Mouse (Mus musculus) midbrain, postnatal 0 days (tissue): ENCODE data around the gene Tbca. TPM values are rescaled to one million over a fixed set of nuclear protein-coding genes. Genes with fewer than 3 reads are reported as not detected.

Experiments used
- ATAC-seq: fragments of 200-750 bp; cut with Nextera tagmentation; 2 replicates; pipeline ENCODE4 v1.8.0; 2017; ENCODE audit warnings: moderate number of reproducible peaks, mild to moderate bottlenecking, moderate TSS enrichment, moderate library complexity; ENCODE audit not compliant: low FRiP score
- DNase-seq: peaks from one replicate; pipeline ENCODE4 v3.0.0-alpha.2; 2015; ENCODE audit warnings: low spot score
- H3K27ac ChIP-seq: fragments of 300-500 bp; sonication (generic); 2 replicates; pipeline ENCODE4 v1.5.1; 2014; ENCODE audit warnings: low read depth, mild to moderate bottlenecking, low read length, mixed read lengths
- H3K27me3 ChIP-seq: fragments of 300-500 bp; sonication (generic); 2 replicates; pipeline ENCODE4 v1.6.1; 2014; ENCODE audit warnings: low read length, control low read depth, mixed read lengths; ENCODE audit not compliant: insufficient read depth
- H3K36me3 ChIP-seq: fragments of 300-500 bp; sonication (generic); 2 replicates; pipeline ENCODE4 v1.6.1; 2014; ENCODE audit warnings: low read length, control low read depth, mixed read lengths; ENCODE audit not compliant: insufficient read depth
- H3K4me1 ChIP-seq: fragments of 300-500 bp; sonication (generic); 2 replicates; pipeline ENCODE4 v1.6.1; 2014; ENCODE audit warnings: mild to moderate bottlenecking, control low read depth, antibody characterized with exemption, low read length, mixed read lengths; ENCODE audit not compliant: insufficient read depth
- H3K4me2 ChIP-seq: fragments of 300-500 bp; sonication (generic); 2 replicates; pipeline ENCODE4 v1.6.1; 2014; ENCODE audit warnings: low read depth, mild to moderate bottlenecking, low read length, mixed read lengths; ENCODE audit not compliant: poor library complexity, severe bottlenecking
- H3K4me3 ChIP-seq: fragments of 300-500 bp; sonication (generic); 2 replicates; pipeline ENCODE4 v1.5.1; 2014; ENCODE audit warnings: low read depth, mild to moderate bottlenecking, low read length, moderate library complexity
- H3K9ac ChIP-seq: fragments of 300-500 bp; sonication (generic); replicated peaks from 2 replicates; pipeline ENCODE4 v1.6.1; 2014; ENCODE audit warnings: mild to moderate bottlenecking, low read length, moderate library complexity, mixed read lengths; ENCODE audit not compliant: poor library complexity, severe bottlenecking
- H3K9me3 ChIP-seq: fragments of 300-500 bp; sonication (generic); 2 replicates; pipeline ENCODE4 v1.6.1; 2016; ENCODE audit warnings: low read length, control low read depth
- CTCF ChIP-seq: IDR thresholded peaks from 2 replicates; pipeline ENCODE4 v1.5.1; 2016; ENCODE audit warnings: antibody characterized with exemption, mild to moderate bottlenecking
- WGBS: fragments of 180-500 bp; shearing (Covaris S2); extraction: QIAGEN DNeasy Blood & Tissue Kit; methylation state at CpG from one replicate; pipeline ENCODE4 v1.1.7; 2014; 5-methylcytosine and 5-hydroxymethylcytosine counted together
- polyA plus RNA-seq: library from polyadenylated mRNA; unstranded; fragments of >200 nt; fragmentation: Nextera tagmentation; extraction: Ambion mirVana; gene quantifications from 2 replicates; pipeline ENCODE4 v1.2.1, GENCODE M21; 2015
- total RNA-seq: library from RNA; depleted of rRNA; stranded (reverse); fragments of >200 nt; gene quantifications from 2 replicates; pipeline ENCODE4 v1.2.3, GENCODE M21; 2014

Tbca gene
- total and polyA plus RNA-seq, 2 experiments from 2014 or later = 162 to 348 TPM

GRCm38 (mm10) chr13:94881201-94881600 is 92.5 kb downstream of the Tbca start:
- peaks cover 3% of the 10 kb centered on the region; the same call in 1 of the 2 replicates for H3K4me1 ChIP-seq
- 0% methylated on average over 3 of the region's 3 CpGs for WGBS
- no peaks in the 10 kb centered on the region for H3K9me3 ChIP-seq
- DNase-seq (no peak), ATAC-seq (no peak)
- H3K4me2 ChIP-seq = no peak overlapping the region
- H3K36me3 ChIP-seq = no peaks in the 10 kb centered on the region
- H3K27me3 ChIP-seq = peaks cover 73% of the 10 kb centered on the region
- no peak for TF ChIP-seq CTCF
- no peak overlapping the region for H3K4me3 ChIP-seq
- H3K9ac ChIP-seq = no peak overlapping the region
- no peak overlapping the region for H3K27ac ChIP-seq

GRCm38 (mm10) chr13:94882221-94882620 is 93.5 kb downstream of the Tbca start:
- Histone ChIP-seq H3K27ac (no peak overlapping the region), H3K9ac (no peak overlapping the region), H3K4me3 (no peak overlapping the region)

GRCm38 (mm10) chr13:94882711-94883145 is 94.0 kb downstream of the Tbca start:
- Histone ChIP-seq H3K9ac (no peak overlapping the region), H3K4me2 (peak overlapping the region; percentile 46), H3K36me3 (no peaks in the 10 kb centered on the region), H3K9me3 (no peaks in the 10 kb centered on the region), H3K4me1 (peaks cover 3% of the 10 kb centered on the region; the same call in 1 of the 2 replicates), H3K27me3 (peaks cover 68% of the 10 kb centered on the region), H3K4me3 (peak overlapping the region; percentile 25), H3K27ac (no peak overlapping the region)
- WGBS = under 1% methylated on average over 33 of the region's 37 CpGs
- ATAC-seq = peak; percentile 48; the same call in 1 of the 2 replicates
- DNase-seq = no peak
- TF ChIP-seq CTCF = no peak

More at GRCm38 (mm10) chr13:94882221-94882620, 93.5 kb downstream of the Tbca start:
- DNase-seq (no peak), ATAC-seq (no peak)
- TF ChIP-seq CTCF = no peak
- H3K4me1 ChIP-seq = peaks cover 3% of the 10 kb centered on the region; the same call in 1 of the 2 replicates
- 1% methylated on average over 10 of the region's 10 CpGs for WGBS
- peaks cover 68% of the 10 kb centered on the region for H3K27me3 ChIP-seq
- no peaks in the 10 kb centered on the region for H3K36me3 ChIP-seq
- H3K9me3 ChIP-seq = no peaks in the 10 kb centered on the region
- H3K4me2 ChIP-seq = no peak overlapping the region

GRCm38 (mm10) chr13:94883163-94883965 is 94.7 kb downstream of the Tbca start:
- no peak for TF ChIP-seq CTCF
- ATAC-seq = peak; percentile 64
- H3K4me3 ChIP-seq = peak overlapping the region; percentile 25
- no peak overlapping the region for H3K27ac ChIP-seq
- H3K4me1 ChIP-seq = peaks cover 3% of the 10 kb centered on the region; the same call in 1 of the 2 replicates
- 2% methylated on average over 77 of the region's 95 CpGs for WGBS
- no peak overlapping the region for H3K9ac ChIP-seq
- H3K27me3 ChIP-seq = peaks cover 70% of the 10 kb centered on the region
- H3K4me2 ChIP-seq = peak overlapping the region; percentile 46
- no peaks in the 10 kb centered on the region for H3K9me3 ChIP-seq
- H3K36me3 ChIP-seq = no peaks in the 10 kb centered on the region
- no peak for DNase-seq

- Histone ChIP-seq H3K9me3 (no peaks in the 10 kb centered on the region), H3K4me2 (0 out of 2 replicates have a peak overlapping the region, but pooled peaks have one; percentile 46), H3K27me3 (peaks cover 75% of the 10 kb centered on the region), H3K9ac (no peak overlapping the region), H3K4me3 (no peak overlapping the region), H3K36me3 (no peaks in the 10 kb centered on the region), H3K27ac (no peak overlapping the region), H3K4me1 (peaks cover 3% of the 10 kb centered on the region; the same call in 1 of the 2 replicates)
- 1% methylated on average over 36 of the region's 36 CpGs for WGBS
- TF ChIP-seq CTCF = no peak
- DNase-seq (no peak), ATAC-seq (no peak)
Measured at GRCm38 (mm10) chr13:94883966-94884960, 95.6 kb downstream of the Tbca start.
